Mouse (Mus musculus) liver, embryonic 15.5 days (tissue): ENCODE results near the gene Map1lc3b. TPM values are rescaled to one million over a fixed set of nuclear protein-coding genes. Genes with fewer than 3 reads are reported as not detected.

Experiments used
- ATAC-seq: fragments of 200-750 bp; cut with Nextera tagmentation; 2 replicates; pipeline ENCODE4 v1.8.0; 2017; ENCODE audit warnings: moderate number of reproducible peaks, mild to moderate bottlenecking, moderate library complexity; ENCODE audit not compliant: insufficient read depth
- H3K27ac ChIP-seq: fragments of 300-500 bp; sonication (generic); replicated peaks from 2 replicates; pipeline ENCODE4 v1.5.1; 2015; ENCODE audit warnings: mild to moderate bottlenecking, inconsistent platforms
- H3K27me3 ChIP-seq: fragments of 300-500 bp; sonication (generic); 2 replicates; pipeline ENCODE4 v1.6.1; 2015; ENCODE audit warnings: mild to moderate bottlenecking, inconsistent platforms
- H3K36me3 ChIP-seq: fragments of 300-500 bp; sonication (generic); replicated peaks from 2 replicates; pipeline ENCODE4 v1.6.1; 2015; ENCODE audit warnings: moderate library complexity, mild to moderate bottlenecking, inconsistent platforms
- H3K4me1 ChIP-seq: fragments of 300-500 bp; sonication (generic); replicated peaks from 2 replicates; pipeline ENCODE4 v1.6.1; 2015; ENCODE audit warnings: inconsistent platforms
- H3K4me2 ChIP-seq: fragments of 300-500 bp; sonication (generic); 2 replicates; pipeline ENCODE4 v1.6.1; 2015; ENCODE audit warnings: moderate library complexity, mild to moderate bottlenecking, inconsistent platforms
- H3K4me3 ChIP-seq: fragments of 300-500 bp; sonication (generic); replicated peaks from 2 replicates; pipeline ENCODE4 v1.5.1; 2015; ENCODE audit warnings: mild to moderate bottlenecking, inconsistent platforms
- H3K9ac ChIP-seq: fragments of 300-500 bp; sonication (generic); 2 replicates; pipeline ENCODE4 v1.6.1; 2015; ENCODE audit warnings: moderate library complexity, mild to moderate bottlenecking, inconsistent platforms
- H3K9me3 ChIP-seq: fragments of 300-500 bp; sonication (generic); replicated peaks from 2 replicates; pipeline ENCODE4 v1.6.1; 2016; ENCODE audit warnings: inconsistent platforms
- WGBS: fragments of 180-500 bp; shearing (Covaris S2); methylation state at CpG from one replicate; pipeline ENCODE4 v1.1.7; 2015; ENCODE audit warnings: mixed read lengths; ENCODE audit not compliant: insufficient replicate concordance; 5-methylcytosine and 5-hydroxymethylcytosine counted together
- polyA plus RNA-seq: library from polyadenylated mRNA; unstranded; fragments of >200 nt; fragmentation: Nextera tagmentation; extraction: Ambion mirVana; gene quantifications from 2 replicates; pipeline ENCODE4 v1.2.1, GENCODE M21; 2015

The Map1lc3b gene
- polyA plus RNA-seq, result 136 and 139 TPM in 2 replicates

DNA sequence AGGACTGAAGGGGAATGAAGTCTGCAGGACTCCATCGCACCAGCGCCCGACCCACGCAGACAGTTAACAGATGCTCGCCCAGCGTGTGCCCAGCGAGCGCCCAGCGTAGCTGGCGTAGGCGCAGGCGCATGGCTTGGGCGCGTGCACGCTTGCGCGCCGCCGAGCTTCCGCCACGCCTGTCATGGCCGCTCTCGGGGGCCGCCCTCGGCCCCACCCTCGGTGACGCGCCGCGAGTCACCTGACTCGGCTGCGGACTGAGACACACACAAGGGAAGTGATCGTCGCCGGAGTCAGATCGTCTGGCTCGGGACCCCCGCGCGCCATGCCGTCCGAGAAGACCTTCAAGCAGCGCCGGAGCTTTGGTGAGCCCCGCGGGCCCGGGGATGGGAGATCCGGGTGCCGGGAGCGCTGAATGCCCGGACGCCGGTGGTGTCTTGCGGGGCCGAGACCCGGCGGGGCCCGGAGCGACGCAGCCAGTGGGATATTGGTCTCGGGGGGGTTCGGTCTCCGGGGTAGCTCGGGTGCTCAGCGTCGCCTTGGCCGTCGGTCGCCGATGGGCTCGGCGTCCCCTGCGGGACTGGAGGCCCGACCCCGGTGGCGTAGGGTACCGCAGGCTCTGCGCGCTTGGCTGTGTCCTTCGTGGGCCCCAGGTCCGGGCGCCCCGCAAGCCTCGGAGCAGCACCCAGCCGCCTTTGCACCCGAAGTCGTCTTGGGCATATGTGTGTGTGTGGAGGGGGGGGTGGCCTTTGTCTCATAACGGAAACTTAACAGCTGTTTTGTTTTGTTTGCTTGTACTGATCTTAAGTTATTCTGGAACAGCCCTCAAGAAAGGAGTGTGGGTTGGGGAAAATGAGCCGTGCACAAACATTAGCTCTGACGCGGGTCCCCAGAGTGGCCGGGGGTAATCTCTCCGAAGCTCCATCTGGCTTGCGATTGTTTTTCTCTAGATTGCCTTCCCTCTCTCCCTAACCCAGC is at the start of gene Map1lc3b:
Map1lc3b (plus strand) TSS at position 159 of the 975 bp plus-strand sequence.
- peak within 1 kb of the TSS; percentile 97 for H3K9ac ChIP-seq
- H3K36me3 ChIP-seq, result peaks cover 36% of the 10 kb centered on the region
- ATAC-seq, result peak; percentile 72
- H3K27me3 ChIP-seq, result no peaks in the 10 kb centered on the region
- H3K9me3 ChIP-seq, result no peaks in the 10 kb centered on the region
- peaks cover 70% of the 10 kb centered on the region for H3K4me1 ChIP-seq
- H3K4me2 ChIP-seq, result peak within 1 kb of the TSS; percentile 82
- WGBS, result under 1% methylated on average over 94 of the region's 94 CpGs
- peak within 1 kb of the TSS; percentile 96 for H3K4me3 ChIP-seq
- peak within 1 kb of the TSS; percentile 97 for H3K27ac ChIP-seq

DNA sequence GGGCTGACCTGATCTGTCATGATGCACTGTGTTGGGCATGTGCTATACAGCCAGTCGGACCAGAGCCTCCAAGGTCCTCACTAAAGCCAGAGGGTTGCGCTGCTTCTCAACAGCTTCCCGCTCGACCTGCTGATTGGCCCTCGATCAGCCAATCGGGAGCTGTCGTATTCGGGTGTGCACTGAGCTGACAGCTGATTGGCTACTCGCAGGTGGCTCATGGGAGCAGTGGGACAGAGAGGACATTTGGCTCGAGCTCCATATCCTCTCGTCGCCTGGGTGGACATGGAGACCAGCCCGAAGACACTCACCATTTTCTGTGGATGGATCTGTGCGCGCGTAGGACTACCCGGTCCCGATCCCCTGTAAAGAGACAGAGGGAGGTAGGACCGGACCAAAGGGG is 48.3 kb upstream of the Map1lc3b start:
- no peaks in the 10 kb centered on the region for H3K36me3 ChIP-seq
- 0 out of 2 replicates have a peak, but pooled peaks cover 7% of the 10 kb centered on the region for H3K27me3 ChIP-seq
- H3K4me1 ChIP-seq, result no peaks in the 10 kb centered on the region
- H3K27ac ChIP-seq, result no peak overlapping the region
- no peak overlapping the region for H3K4me3 ChIP-seq
- WGBS, result 60% methylated on average over 19 of the region's 19 CpGs
- no peak overlapping the region for H3K4me2 ChIP-seq
- H3K9me3 ChIP-seq, result no peaks in the 10 kb centered on the region
- H3K9ac ChIP-seq, result no peak overlapping the region
- no peak for ATAC-seq

DNA sequence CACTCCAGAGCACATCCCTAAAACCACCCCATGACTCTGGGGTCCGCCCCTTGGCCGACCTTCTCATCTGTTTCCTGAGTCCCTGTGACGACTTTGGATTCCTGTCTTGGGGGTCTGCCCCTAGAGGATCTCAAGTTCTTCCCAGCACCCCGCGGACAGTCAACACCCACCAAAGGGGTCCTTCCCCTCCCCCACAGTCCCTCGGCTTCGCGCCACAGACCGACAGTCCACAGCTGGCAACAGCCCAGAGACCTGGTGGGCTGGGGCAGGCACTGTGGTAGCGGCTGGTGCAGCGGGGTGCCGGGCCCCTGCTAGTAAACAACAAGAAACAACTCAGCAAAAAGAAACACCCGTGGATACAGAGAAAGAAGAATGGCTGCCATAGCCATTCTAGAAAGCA is 47.3 kb upstream of the Map1lc3b start:
- no peaks in the 10 kb centered on the region for H3K9me3 ChIP-seq
- H3K9ac ChIP-seq, result no peak overlapping the region
- no peaks in the 10 kb centered on the region for H3K4me1 ChIP-seq
- no peak overlapping the region for H3K4me2 ChIP-seq
- no peak overlapping the region for H3K4me3 ChIP-seq
- no peak overlapping the region for H3K27ac ChIP-seq
- H3K27me3 ChIP-seq, result 0 out of 2 replicates have a peak, but pooled peaks cover 7% of the 10 kb centered on the region
- H3K36me3 ChIP-seq, result no peaks in the 10 kb centered on the region
- no peak for ATAC-seq
- WGBS, result 63% methylated on average over 13 of the region's 13 CpGs

DNA sequence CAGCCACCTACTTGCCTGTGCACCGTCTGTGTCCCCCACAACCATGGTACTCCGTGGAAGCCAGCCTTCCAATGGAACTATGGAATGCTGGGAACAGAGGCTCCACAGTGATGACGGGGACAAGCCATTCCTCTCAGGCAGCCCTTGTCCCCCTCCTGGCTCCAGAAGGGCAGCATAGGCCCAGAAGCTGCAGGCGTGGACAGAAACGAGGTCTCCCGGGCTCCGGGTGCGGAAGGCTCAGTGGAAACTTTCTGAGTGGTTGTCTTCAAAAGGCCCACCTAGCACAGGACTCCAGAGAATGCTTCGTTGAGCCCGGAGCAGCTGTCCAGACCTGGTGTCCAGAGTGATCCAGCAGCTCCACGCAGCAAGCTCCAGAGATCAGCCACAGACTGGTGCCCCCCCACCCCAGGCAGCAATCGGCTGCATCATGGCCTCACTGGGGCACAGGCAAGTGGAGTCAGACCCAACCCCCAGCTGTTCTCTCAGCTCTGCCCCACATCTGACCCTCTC is 45.8 kb upstream of the Map1lc3b start, which contains the start of gene 1700018B08Rik:
1700018B08Rik (minus strand) TSS at position 45 of the 510 bp plus-strand sequence.
- ATAC-seq, result no peak
- H3K4me2 ChIP-seq, result no peak within 1 kb of the TSS
- H3K36me3 ChIP-seq, result no peaks in the 10 kb centered on the region
- H3K27ac ChIP-seq, result no peak within 1 kb of the TSS
- no peaks in the 10 kb centered on the region for H3K9me3 ChIP-seq
- no peak within 1 kb of the TSS for H3K4me3 ChIP-seq
- H3K4me1 ChIP-seq, result no peaks in the 10 kb centered on the region
- no peak within 1 kb of the TSS for H3K9ac ChIP-seq
- 65% methylated on average over 12 of the region's 12 CpGs for WGBS
- H3K27me3 ChIP-seq, result 0 out of 2 replicates have a peak, but pooled peaks cover 7% of the 10 kb centered on the region

DNA sequence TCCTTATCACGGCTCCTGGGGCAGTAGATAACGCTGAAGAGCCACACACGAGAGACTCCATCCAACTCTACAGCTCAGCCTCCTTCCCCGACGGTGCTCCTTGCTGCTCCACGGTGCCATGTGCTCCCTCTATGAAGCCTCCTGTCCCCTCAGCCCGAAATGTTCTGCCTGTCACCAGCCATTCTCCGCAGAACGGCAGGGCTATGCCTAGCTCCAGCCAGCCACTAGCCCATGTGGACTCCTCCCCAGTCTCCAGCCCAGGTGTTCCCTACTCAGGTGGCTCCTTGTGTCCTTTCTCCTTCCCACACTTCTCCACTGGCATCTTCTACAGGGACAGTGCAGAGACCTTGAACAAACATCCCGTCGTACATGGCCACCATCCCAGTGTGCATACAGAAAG is 45.2 kb upstream of the Map1lc3b start:
- H3K27ac ChIP-seq, result no peak overlapping the region
- no peaks in the 10 kb centered on the region for H3K9me3 ChIP-seq
- ATAC-seq, result no peak
- no peak overlapping the region for H3K4me3 ChIP-seq
- H3K4me2 ChIP-seq, result no peak overlapping the region
- no peak overlapping the region for H3K9ac ChIP-seq
- H3K36me3 ChIP-seq, result no peaks in the 10 kb centered on the region
- WGBS, result 45% methylated on average over 11 of the region's 11 CpGs
- H3K27me3 ChIP-seq, result 0 out of 2 replicates have a peak, but pooled peaks cover 7% of the 10 kb centered on the region
- no peaks in the 10 kb centered on the region for H3K4me1 ChIP-seq

DNA sequence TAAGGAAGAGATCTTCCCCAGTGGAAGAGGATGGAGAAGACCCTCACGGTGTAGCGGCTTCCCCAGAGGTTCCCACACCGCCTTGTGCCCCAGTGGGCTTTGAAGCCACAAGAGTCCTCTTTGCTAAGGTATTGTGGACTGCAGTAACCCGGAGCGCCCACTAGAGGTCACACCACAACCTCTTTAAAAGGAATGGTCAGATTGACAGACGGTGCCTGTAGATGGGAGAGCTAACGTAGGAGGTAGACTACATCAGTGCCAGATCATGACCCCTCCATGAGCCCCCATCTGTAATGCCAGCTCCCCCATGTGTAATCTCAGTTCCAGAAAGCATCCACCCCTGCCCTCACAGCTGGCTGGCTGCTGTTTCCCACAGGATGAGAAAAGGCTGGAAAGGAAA is 43.0 kb upstream of the Map1lc3b start:
- no peaks in the 10 kb centered on the region for H3K4me1 ChIP-seq
- peaks cover 7% of the 10 kb centered on the region; the same call in 1 of the 2 replicates for H3K36me3 ChIP-seq
- H3K4me2 ChIP-seq, result no peak overlapping the region
- no peaks in the 10 kb centered on the region for H3K9me3 ChIP-seq
- no peak overlapping the region for H3K4me3 ChIP-seq
- WGBS, result 7% methylated on average over 7 of the region's 7 CpGs
- H3K9ac ChIP-seq, result no peak overlapping the region
- 0 out of 2 replicates have a peak, but pooled peaks cover 7% of the 10 kb centered on the region for H3K27me3 ChIP-seq
- no peak for ATAC-seq
- no peak overlapping the region for H3K27ac ChIP-seq

DNA sequence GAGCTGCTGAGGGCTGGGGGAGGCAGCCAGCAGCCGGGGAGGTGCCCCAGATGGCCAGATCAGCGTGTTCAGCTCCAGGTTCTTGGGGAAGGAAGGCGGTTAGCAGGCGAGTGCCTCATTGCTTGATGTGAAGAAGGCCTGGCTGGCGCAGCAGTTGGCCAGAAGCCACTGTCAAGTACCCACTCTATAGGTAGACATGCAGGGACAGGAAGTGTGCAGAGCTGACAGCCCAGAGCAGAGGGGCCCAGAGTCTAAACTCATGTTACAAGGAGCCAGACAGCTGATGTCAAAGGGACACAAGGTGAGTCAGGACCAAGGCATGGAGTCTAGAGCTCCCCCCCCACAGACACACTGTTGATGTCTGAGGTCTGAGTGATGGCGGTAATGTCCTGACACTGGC is 40.1 kb upstream of the Map1lc3b start:
- Histone ChIP-seq H3K4me3 (no peak overlapping the region), H3K9me3 (no peaks in the 10 kb centered on the region), H3K4me2 (no peak overlapping the region), H3K4me1 (no peaks in the 10 kb centered on the region), H3K27me3 (0 out of 2 replicates have a peak, but pooled peaks cover 2% of the 10 kb centered on the region), H3K9ac (no peak overlapping the region), H3K27ac (no peak overlapping the region), H3K36me3 (peaks cover 34% of the 10 kb centered on the region)
- no peak for ATAC-seq
- 67% methylated on average over 6 of the region's 6 CpGs for WGBS

DNA sequence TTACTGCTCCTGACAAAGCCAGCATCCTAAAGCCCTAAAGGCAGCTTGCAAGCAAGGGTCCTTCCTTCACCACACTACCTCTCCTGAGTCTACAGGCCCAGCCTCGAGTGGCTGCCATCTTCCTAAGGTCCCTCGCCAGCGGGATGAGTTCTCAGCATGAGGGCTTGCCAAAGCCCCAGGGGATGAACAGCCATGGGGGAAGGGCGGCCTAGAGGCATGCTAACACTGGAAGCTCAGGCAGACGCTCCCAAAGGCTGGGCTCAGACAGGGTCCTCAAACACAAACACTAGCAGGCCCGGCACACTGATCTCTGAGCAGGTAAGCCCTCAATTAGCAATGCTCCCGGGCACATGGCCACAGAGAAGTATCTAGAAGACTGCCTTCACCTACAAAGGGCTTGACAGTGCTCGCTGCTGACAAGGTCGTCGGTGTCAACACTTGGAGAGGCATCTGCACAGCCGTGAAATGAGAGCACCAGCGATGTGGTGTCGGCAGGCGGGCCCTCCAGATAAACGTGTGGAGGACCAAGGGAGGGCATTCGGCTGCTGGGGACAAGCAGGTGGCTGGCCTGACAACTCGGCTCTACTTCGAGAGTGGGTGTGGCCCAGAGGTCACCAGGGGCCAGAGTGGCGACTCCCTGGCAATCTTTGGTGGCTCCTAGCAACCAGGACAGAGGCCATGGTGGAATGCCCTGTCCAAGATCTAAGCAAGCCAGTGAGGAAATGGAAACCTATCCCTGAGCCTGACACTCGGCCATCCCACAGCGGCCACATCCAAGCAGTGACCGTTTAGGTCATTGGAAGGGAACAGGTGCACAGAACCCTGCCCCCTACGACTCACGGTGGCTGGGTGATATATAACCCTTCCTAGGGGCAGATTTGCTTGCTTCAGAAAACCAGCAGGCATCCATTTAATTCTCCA is 38.8 kb upstream of the Map1lc3b start:
- ATAC-seq, result no peak
- H3K36me3 ChIP-seq, result peaks cover 37% of the 10 kb centered on the region
- no peak overlapping the region for H3K9ac ChIP-seq
- H3K27ac ChIP-seq, result no peak overlapping the region
- no peak overlapping the region for H3K4me3 ChIP-seq
- H3K4me1 ChIP-seq, result no peaks in the 10 kb centered on the region
- WGBS, result 73% methylated on average over 24 of the region's 24 CpGs
- H3K27me3 ChIP-seq, result no peaks in the 10 kb centered on the region
- H3K4me2 ChIP-seq, result no peak overlapping the region
- no peaks in the 10 kb centered on the region for H3K9me3 ChIP-seq

DNA sequence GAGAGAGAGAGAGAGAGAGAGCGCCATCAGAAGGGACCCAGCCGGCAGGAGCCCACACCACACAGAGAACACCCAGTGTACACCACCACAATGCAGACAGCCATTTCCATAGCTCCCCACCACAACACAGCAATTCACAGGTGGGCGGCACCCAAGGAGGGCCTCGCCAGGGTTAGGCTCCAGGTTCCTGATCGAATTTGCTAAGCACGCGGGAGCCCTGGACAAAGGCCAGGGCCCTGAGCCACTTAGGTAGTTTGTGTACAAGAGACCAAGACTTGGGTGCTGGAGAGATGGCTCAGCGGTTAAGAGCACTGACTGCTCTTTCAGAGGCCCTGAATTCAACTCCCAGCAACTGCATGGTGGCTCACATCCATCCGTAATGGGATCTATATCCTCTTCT is 37.7 kb upstream of the Map1lc3b start:
- H3K36me3 ChIP-seq, result peaks cover 37% of the 10 kb centered on the region
- no peak overlapping the region for H3K27ac ChIP-seq
- H3K4me2 ChIP-seq, result no peak overlapping the region
- H3K27me3 ChIP-seq, result no peaks in the 10 kb centered on the region
- no peaks in the 10 kb centered on the region for H3K4me1 ChIP-seq
- no peak overlapping the region for H3K4me3 ChIP-seq
- ATAC-seq, result no peak
- H3K9ac ChIP-seq, result no peak overlapping the region
- no peaks in the 10 kb centered on the region for H3K9me3 ChIP-seq
- 79% methylated on average over 9 of the region's 9 CpGs for WGBS

DNA sequence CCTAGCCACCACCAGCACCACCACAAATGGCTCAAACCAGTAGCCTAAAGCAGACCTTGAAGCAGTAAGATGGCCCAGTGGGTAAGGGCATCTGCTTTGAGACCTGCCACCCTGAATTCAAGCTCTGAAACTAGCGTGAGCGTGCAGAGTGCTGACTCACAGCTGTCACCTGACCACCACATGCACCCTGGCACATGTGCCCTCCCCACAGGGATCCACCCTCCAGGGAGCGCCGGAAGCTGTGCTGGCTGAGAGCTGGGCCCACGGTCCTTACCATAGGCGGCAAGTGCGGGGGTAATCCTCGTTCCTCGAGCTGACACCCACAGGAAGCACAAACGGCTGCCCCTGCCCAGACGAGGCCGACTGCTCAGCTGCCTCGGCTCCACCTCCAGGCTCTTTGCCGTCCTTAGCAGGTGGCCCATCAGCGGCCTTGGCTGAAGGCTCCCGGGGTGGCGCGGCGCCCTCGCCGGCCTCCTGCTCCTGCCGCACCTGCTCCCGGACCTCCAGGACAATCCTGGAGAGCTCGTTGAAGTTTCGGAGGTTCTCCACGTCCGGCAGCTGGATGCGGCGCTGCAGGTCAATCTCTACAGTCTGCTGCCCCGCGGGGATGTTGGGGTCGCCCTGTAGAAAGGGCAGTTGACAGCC is 36.2 kb upstream of the Map1lc3b start:
- WGBS, result 88% methylated on average over 32 of the region's 32 CpGs
- H3K4me1 ChIP-seq, result no peaks in the 10 kb centered on the region
- H3K36me3 ChIP-seq, result peaks cover 46% of the 10 kb centered on the region
- no peak overlapping the region for H3K4me3 ChIP-seq
- H3K4me2 ChIP-seq, result no peak overlapping the region
- no peak overlapping the region for H3K27ac ChIP-seq
- no peaks in the 10 kb centered on the region for H3K9me3 ChIP-seq
- no peak overlapping the region for H3K9ac ChIP-seq
- ATAC-seq, result no peak
- no peaks in the 10 kb centered on the region for H3K27me3 ChIP-seq
